Mouse (Mus musculus) layer of hippocampus, postnatal 25 days (tissue): Measurements from ENCODE around the gene Fbxo11. TPM values are rescaled to one million over a fixed set of nuclear protein-coding genes. Genes with fewer than 3 reads are reported as not detected.
"Not testable (repeated sequence)": the region's sequence is repeated elsewhere in the genome, so short reads cannot be mapped to it uniquely, and the experiment has no call there.

ENCODE experiments used
- DNase-seq, 2 experiments: peaks; one replicate each; pipeline ENCODE4 v3.0.0; 2022; ENCODE audit warnings: mixed read lengths in 2 of 2, low spot score in 1 of 2; ENCODE audit errors: extremely low spot score in 1 of 2
- total RNA-seq, 2 experiments: library from RNA; stranded (reverse); gene quantifications; 2 replicates each; pipeline ENCODE4 v1.2.3; 2021

The Fbxo11 gene
- total RNA-seq, 2 experiments from 2014 or later: 117 to 119 TPM

DNA sequence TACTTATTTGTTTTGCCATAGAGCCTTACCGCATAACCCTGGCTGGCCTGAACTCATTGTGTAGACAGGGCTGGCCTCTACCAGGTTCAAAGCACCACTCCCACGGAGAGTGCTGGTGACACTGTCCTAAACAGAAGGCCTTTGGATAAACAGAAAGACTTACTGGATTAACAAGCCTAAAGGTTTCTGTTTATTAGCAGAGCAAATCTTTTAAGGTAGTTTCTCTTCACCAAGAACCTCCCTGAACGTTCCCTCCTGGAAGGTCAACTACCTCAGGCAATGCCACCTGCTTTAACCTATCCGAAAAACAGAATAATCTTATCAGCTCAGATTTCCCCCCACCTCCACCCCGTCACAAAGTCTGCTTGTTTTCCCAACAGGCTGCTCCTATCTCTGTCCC lies 92.2 kb downstream of the Fbxo11 start:
- DNase-seq: no peak

DNA sequence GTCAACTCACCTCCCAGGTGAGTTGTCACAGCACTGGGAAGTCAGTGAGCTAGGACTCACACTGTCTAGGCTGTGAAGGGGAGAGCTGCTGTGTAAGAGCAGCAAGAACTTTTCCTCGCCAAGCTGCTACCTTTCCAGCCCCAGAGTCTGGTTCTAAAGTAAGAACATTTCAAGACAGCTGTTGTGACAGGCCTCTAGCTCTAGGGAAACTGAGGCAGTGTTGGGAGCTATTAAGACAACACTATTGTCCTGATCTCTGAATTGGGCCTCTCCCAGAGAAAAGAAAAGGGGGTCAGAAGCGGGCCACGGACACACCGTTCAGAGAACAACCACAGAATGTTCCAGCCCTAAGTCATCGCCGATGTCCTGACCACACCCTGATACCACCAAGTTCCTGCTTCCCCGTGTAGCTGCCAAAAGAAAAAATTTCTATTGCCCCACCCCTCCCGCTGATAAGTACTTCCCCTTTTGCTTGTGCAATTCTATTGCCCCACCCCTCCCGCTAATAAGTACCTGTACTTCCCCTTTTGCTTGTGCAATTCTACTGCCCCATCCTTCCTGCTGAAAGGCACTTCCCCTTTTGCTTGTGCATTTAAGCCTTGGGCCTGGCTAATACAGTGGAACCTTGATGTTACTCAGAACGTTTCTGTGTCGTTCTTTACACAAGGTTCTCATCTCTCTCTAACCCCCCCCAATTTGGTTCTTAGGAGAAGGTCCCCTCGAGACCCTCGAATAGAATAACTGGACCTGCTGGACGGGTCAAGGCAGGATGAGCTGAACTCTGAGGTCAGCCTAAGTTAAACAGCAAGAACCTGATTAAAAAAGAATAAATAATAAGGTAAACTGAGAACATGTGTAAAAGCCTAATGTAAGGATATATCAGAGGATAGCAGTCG lies 93.1 kb downstream of the Fbxo11 start:
- not testable (repeated sequence) for DNase-seq

DNA sequence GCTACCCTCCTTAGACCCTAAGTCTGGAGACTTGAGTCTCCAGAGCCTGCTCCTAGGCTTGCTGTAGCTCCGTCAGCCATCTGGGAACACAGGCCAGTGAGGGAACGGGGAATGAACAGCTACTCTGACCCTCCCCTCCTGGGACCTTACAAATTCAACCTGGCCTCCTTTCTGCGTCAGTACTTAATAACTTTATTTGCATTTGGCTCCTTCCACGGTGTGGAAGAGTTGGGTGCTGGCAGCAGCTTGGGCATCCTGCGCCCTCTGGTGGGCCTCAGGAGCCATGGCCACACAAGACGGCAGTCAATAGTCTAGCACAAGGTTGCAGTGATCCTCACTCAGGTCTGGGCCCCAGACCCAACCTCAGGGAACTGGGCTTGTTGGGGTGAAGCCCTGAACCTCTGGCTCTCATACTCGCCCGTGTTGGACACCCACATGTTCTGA lies 96.6 kb downstream of the Fbxo11 start:
- not testable (repeated sequence) for DNase-seq

- no peak for DNase-seq
Measured at GRCm38 (mm10) chr17:87963081-87964075, 101.7 kb downstream of the Fbxo11 start.

DNA sequence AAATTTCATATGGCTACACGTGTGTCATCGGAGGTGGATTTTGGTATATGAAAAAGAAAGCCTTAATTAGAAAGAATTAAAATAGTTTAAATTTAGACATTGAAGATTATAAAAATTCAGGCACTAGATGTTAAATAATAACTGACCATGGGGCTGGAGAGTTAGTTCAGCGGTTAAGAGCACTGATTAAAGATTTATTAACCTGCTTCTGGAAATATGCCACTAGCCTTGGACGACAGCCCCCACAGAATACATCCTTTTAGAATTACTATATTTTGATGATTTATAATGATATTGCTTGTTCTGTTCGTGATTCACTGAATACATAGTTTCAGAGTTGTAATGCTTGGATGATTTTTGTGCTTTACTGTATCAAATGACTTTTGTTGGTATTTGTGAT lies 105.2 kb downstream of the Fbxo11 start:
- DNase-seq: not testable (repeated sequence)

GRCm38 (mm10) chr17:87959406-87959805 lies 105.7 kb downstream of the Fbxo11 start:
- not testable (repeated sequence) for DNase-seq

GRCm38 (mm10) chr17:87958283-87958682 lies 106.8 kb downstream of the Fbxo11 start:
- DNase-seq: peak in 1 of 2 experiments; percentile 11

- no peak for DNase-seq
Measured at GRCm38 (mm10) chr17:87957096-87957840, 107.8 kb downstream of the Fbxo11 start.

- DNase-seq: not testable (repeated sequence)
Measured at GRCm38 (mm10) chr17:87954618-87955124, 110.4 kb downstream of the Fbxo11 start.

GRCm38 (mm10) chr17:87948965-87949584 lies 116.0 kb downstream of the Fbxo11 start:
- DNase-seq: peak; percentile 79 to 93

Other genes starting within 250 kb of the Fbxo11 start
- not detected for gene Rpl36-ps4, start 144.3 kb downstream of the Fbxo11 start, total RNA-seq
- 10 to 100 TPM; 14.0 to 14.3 TPM for gene Msh6, start 90.2 kb downstream of the Fbxo11 start, total RNA-seq